Mouse (Mus musculus) ovary, postnatal 14 days (tissue): ENCODE results near the gene Mrpl9.

ENCODE experiments used
- DNase-seq: peaks from one replicate; pipeline ENCODE4 v3.0.0; 2022; ENCODE audit warnings: low spot score

The Mrpl9 gene

GRCm38 (mm10) chr3:94442951-94443596 is at the start of gene Mrpl9:
Gene Mrpl9, plus strand, starts transcription at chr3:94443318.
- peak; percentile 95 for DNase-seq

DNA sequence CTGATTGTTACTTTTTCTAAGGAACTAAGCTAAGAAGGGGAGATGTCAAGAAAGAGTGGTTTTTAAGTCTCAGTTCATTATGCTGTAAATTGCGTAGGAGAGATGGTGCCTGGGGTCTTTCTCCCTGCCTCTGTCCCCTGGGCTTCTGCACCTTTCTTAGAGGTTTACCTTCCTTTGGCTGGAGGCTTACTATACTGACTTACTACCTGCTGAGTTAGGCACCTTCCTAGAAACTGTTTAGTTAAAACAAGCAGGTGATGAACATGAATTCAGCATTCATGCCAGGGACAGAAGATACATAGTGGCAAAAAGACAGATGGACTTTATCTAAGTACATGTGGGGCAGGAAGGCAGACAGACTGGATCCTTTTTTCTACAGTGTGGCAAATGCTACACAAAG is 46.8 kb upstream of the Mrpl9 start:
- no peak for DNase-seq

DNA sequence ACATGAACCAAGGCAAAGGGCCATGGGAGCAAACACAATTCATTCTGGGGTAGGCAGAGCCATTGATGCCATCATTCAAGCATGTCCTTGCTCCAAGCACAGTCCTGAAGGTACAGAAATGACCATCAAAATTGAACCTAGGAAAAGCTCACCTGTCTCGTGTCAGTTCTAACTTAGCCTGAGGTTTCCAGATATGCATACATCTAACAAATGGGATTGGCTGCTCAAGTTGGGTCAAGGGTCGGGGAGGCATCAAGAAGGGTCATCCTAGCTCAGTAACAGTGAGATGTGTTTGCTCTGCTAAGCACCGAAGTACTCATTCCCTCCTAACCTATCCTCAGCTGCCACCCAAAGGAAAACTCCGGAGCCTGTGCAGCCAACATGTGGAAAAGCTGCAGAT is 46.3 kb upstream of the Mrpl9 start:
- no peak for DNase-seq

DNA sequence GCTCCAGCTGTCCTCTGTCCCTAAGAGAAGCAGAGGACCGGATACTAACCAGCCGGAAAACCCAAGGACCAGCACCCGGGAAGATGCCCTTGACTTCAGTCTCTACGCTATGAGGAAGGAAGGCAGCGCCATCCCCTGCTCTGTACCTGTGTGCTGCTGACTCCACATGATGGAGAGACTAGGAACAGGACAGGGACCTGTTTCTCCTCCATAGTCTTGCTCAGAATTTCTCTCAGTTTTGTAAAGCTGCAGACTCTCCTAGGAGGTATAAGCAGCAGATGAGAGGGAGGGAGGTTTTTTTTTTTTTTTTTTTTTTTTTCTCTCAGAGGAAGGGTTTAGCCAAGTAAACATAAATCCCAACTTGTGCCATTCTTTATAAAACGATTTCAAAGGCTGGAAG is 44.9 kb upstream of the Mrpl9 start, which contains the start of gene Lingo4:
TSS of gene Lingo4 (plus strand) at position 301 of the 400 bp plus-strand sequence.
- no peak for DNase-seq

- peak; percentile 15 for DNase-seq
Observed at GRCm38 (mm10) chr3:94398943-94399481, 44.1 kb upstream of the Mrpl9 start.

DNA sequence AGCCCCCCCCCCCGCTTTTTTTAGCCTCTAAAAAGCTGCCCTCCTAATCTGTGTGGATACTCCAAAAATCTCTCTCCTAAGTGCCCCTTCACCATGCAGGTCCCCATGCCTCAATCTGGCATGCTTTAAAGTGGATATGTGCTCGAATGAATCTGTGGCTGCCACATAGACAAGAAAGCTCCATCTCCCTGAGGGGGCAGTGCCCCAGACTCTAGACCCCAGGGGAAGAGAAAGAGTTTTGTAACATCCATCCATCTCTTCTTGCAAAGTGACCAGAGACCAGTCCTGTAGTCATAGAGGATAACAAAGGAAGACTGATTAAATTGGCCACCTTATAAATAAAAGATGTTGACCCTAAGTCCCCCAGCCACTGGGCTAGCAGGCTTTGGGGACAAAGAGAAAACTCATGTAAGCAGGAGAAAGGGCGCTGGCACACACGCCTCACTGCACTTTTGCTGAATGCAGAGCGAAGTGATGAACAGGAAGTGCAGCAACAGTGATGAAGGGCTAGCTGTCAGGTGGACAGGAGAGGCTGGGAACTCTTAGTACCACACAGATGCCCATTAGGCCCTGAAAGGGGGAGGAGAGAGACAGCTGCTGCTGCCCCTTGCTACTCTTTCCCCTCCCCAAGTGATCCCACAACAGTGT is 43.3 kb upstream of the Mrpl9 start:
- no peak for DNase-seq

GRCm38 (mm10) chr3:94402451-94402850 is 40.7 kb upstream of the Mrpl9 start:
- DNase-seq = no peak

GRCm38 (mm10) chr3:94404366-94405054 is 38.6 kb upstream of the Mrpl9 start:
- no peak for DNase-seq

- no peak for DNase-seq
Observed at GRCm38 (mm10) chr3:94405561-94405960, 37.6 kb upstream of the Mrpl9 start.

DNA sequence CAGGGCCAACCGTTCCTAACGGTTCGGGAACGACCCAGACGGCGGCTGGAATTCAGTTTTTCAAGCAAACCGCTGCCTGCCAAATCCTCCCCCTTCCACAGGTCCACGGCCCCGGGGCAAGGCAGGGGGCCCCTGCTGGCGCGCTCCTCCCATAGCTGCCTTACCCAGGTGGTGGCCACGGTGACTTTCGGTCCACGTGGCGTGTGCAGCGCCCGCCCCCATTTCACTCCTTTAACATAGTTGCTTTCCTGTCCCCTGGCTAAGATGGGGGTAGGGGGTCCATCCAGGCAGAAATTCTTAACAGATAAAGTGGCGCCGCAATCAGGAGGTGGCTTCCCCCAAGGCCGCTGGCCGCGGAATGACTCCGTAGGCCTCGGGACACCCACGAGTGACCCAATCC is 30.6 kb upstream of the Mrpl9 start:
- no peak for DNase-seq

DNA sequence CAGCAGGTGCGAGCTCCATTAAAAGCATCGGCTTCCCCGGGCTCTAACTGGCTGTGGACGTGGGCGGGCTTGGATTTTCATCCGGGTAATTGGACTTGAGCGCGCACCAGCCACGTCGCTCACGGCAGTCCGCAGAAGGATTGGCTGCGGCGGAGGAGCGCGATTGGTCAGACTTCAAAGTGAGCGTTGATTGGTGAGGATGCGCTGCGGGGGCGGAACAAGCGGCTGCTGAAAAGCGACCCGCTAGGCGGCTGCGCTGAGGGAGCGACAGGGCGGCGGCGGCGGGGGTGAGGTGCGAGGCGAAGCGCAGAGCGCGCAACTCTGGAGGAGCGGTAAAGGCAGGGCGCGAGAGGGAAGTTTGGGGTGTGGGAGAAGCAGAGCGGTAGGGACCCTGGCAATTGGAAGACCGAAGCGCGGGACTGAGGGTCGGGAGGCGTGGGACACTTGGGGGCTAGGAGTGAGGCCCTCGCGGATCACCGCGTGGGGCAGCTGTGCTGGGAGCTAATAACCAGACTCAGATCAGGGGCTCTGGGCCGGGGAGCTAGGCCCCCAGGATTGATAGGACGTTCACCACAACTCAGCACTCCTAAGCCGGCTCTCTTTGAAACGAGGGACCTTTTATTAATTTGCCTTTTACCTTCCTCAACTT is 30.0 kb upstream of the Mrpl9 start, which contains the start of gene Tdrkh:
TSS of gene Tdrkh (plus strand) at position 243 of the 649 bp plus-strand sequence.
- DNase-seq = peak; percentile 90

DNA sequence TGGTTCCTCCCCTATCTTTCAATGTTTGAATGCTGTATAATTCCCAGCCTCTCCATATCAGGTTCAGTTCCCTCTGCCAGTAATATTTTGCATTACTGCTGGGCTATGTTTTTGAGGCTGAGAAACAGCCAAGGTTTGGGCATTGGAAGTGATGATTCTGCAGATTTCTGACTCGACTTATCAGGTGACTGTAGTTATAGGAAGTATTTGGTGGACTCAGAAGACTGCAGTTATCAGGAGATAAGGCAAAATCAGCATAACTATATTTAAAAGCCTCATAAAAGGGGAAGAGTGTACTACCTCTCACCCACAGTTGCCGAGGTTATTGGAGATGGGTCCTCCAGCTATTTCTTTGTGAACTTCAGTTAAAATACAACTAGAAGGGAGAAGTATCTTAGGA is 12.1 kb upstream of the Mrpl9 start:
- no peak for DNase-seq

- no peak for DNase-seq
Observed at GRCm38 (mm10) chr3:94434305-94434704, 8.8 kb upstream of the Mrpl9 start.

DNA sequence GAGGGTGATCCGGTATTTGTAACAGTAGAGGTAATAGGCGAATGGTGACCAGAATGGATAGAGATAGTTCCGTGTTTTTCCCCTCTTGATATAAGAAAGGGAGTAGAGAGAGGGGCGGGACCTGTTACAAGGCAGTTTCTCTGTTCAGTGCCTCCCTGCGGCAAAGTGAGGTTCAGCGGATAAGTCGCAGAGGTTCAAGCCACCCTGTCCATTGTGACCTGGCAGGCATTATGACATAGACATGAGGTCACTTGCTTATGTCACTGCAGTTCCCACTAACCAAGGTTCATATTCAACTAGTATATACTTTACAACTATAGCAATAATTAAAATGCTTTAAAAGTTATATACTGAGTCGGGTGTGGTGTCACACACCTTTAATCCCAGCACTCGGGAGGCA is 6.7 kb upstream of the Mrpl9 start:
- no peak for DNase-seq

GRCm38 (mm10) chr3:94441182-94441581 is 1.9 kb upstream of the Mrpl9 start:
- DNase-seq = no peak

DNA sequence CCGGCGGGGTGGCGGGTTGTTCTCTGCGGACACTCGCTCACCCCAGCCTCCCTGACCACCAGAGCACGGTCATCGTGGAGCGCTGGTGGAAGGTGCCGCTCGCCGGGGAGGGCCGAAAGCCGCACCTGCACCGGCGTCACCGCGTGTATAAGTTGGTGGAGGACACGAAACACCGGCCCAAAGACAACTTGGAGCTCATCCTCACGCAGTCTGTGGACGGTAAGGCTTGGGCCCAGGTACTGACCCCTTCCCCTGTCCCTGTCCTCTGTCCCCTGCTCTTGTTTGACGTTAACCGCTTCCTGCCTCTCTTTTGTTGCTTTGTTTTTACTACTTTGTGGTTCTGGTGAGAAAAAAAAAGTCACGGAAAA is 463 bp downstream of the Mrpl9 start, which contains the start of gene Oaz3:
TSS of gene Oaz3 (minus strand) at position 319 of the 368 bp plus-strand sequence.
- DNase-seq = no peak

- no peak for DNase-seq
Observed at GRCm38 (mm10) chr3:94449377-94449776, 6.3 kb downstream of the Mrpl9 start.

- peak; percentile 71 for DNase-seq
Observed at GRCm38 (mm10) chr3:94456529-94457000, 13.4 kb downstream of the Mrpl9 start.

GRCm38 (mm10) chr3:94457055-94457454 is 13.9 kb downstream of the Mrpl9 start:
- DNase-seq = no peak

DNA sequence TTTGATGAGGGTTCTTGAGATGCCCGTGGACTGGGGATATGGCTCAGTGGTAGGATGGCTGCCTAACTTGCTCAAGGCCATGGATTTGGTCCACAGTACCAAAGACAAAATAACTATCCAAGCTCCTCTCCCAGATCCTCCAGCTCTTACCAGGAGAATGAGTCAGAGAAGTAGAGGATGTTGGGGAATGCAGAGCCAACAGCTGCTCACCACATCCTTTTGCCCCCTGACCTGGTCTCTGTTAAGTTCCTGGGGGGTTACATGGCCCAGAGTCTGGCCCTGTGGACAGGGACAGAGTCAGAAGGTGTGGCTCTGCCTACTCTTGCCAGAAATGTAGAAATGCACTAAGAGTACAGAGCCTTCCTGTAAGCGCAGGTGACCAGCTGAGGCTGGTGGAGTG is 16.7 kb downstream of the Mrpl9 start:
- no peak for DNase-seq

- no peak for DNase-seq
Observed at GRCm38 (mm10) chr3:94463926-94464578, 20.9 kb downstream of the Mrpl9 start.
